Mouse (Mus musculus): ENCODE results near the gene Rfc2. TPM values are rescaled to one million over a fixed set of nuclear protein-coding genes. Genes with fewer than 3 reads are reported as not detected.

The Rfc2 gene
- polyA plus RNA-seq, 1 experiment = 35.0 TPM

- peaks cover 62% of the 10 kb centered on the region for H3K36me3 ChIP-seq (replicated peaks; ENCODE audit: low read length)
- TF ChIP-seq GATA1 (IDR thresholded peaks at IDR 0.05; ENCODE audit: borderline replicate concordance, low read length) = no peak
- TF ChIP-seq FLI1 (IDR thresholded peaks at IDR 0.05; ENCODE audit: low read length) = no peak
Observed at GRCm38 (mm10) chr5:134615380-134615779, 34.2 kb downstream of the Rfc2 start.

GRCm38 (mm10) chr5:134615780-134616179 lies 34.6 kb downstream of the Rfc2 start:
- H3K36me3 ChIP-seq (replicated peaks; ENCODE audit: low read length) = peaks cover 66% of the 10 kb centered on the region
- no peaks in the 10 kb centered on the region for H3K9me3 ChIP-seq
- TF ChIP-seq GATA1 (IDR thresholded peaks at IDR 0.05; ENCODE audit: borderline replicate concordance, low read length) (no peak), FLI1 (IDR thresholded peaks at IDR 0.05; ENCODE audit: low read length) (no peak)
- peaks cover 69% of the 10 kb centered on the region for H3K4me1 ChIP-seq
- H3K27me3 ChIP-seq (replicated peaks) = no peaks in the 10 kb centered on the region
- peak overlapping the region; percentile 89 for H3K4me3 ChIP-seq (replicated peaks)

More at GRCm38 (mm10) chr5:134615380-134615779, 34.2 kb downstream of the Rfc2 start:
- no peaks in the 10 kb centered on the region for H3K27me3 ChIP-seq (replicated peaks)
- peak overlapping the region; percentile 89 for H3K4me3 ChIP-seq (replicated peaks)
- peaks cover 66% of the 10 kb centered on the region for H3K4me1 ChIP-seq
- no peaks in the 10 kb centered on the region for H3K9me3 ChIP-seq

GRCm38 (mm10) chr5:134617071-134617470 lies 35.9 kb downstream of the Rfc2 start:
- Histone ChIP-seq H3K4me1 (peaks cover 69% of the 10 kb centered on the region), H3K4me3 (replicated peaks) (no peak overlapping the region), H3K9me3 (no peaks in the 10 kb centered on the region), H3K36me3 (replicated peaks; ENCODE audit: low read length) (peaks cover 78% of the 10 kb centered on the region), H3K27me3 (replicated peaks) (no peaks in the 10 kb centered on the region)
- TF ChIP-seq GATA1 (IDR thresholded peaks at IDR 0.05; ENCODE audit: borderline replicate concordance, low read length) (no peak), FLI1 (IDR thresholded peaks at IDR 0.05; ENCODE audit: low read length) (no peak)

- Histone ChIP-seq H3K36me3 (replicated peaks; ENCODE audit: low read length) (peaks cover 93% of the 10 kb centered on the region), H3K4me3 (replicated peaks) (no peak overlapping the region), H3K9me3 (no peaks in the 10 kb centered on the region), H3K27me3 (replicated peaks) (no peaks in the 10 kb centered on the region), H3K4me1 (peaks cover 62% of the 10 kb centered on the region)
- no peak for TF ChIP-seq FLI1 (IDR thresholded peaks at IDR 0.05; ENCODE audit: low read length)
- TF ChIP-seq GATA1 (IDR thresholded peaks at IDR 0.05; ENCODE audit: borderline replicate concordance, low read length) = no peak
Observed at GRCm38 (mm10) chr5:134620457-134620856, 39.3 kb downstream of the Rfc2 start.

DNA sequence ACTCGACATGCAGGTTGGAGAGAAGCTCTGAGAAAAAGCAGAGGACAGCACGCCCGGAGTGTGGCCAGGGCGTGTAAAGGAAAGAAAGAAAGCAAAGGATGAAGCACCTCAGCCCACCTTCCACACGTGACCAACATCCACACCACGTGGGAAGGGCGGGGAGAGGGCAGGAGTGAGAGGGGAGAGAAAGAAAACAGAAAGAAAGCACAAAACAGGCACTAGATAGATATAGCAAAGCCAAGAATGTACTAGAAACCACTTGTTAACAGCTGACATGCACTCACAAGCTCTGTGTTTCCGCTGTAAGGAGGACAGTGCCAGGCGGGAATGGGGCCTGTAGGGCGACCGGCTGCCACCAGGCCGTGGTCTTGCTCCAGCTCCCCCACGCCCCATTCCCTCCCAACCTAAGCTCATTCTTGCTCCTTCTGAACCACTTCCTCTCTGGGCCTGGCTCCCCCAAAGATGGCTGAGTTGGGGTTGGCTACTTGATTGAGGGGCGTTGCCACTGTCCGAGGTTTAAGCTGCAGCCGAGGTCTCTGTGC lies 40.0 kb downstream of the Rfc2 start:
- peaks cover 64% of the 10 kb centered on the region for H3K4me1 ChIP-seq
- no peaks in the 10 kb centered on the region for H3K27me3 ChIP-seq (replicated peaks)
- H3K4me3 ChIP-seq (replicated peaks) = no peak overlapping the region
- no peaks in the 10 kb centered on the region for H3K9me3 ChIP-seq
- peaks cover 95% of the 10 kb centered on the region for H3K36me3 ChIP-seq (replicated peaks; ENCODE audit: low read length)
- TF ChIP-seq GATA1 (IDR thresholded peaks at IDR 0.05; ENCODE audit: borderline replicate concordance, low read length) (no peak), FLI1 (IDR thresholded peaks at IDR 0.05; ENCODE audit: low read length) (no peak)

GRCm38 (mm10) chr5:134622069-134622468 lies 40.9 kb downstream of the Rfc2 start:
- no peaks in the 10 kb centered on the region for H3K9me3 ChIP-seq
- no peak overlapping the region for H3K4me3 ChIP-seq (replicated peaks)
- H3K27me3 ChIP-seq (replicated peaks) = no peaks in the 10 kb centered on the region
- H3K4me1 ChIP-seq = peaks cover 64% of the 10 kb centered on the region
- H3K36me3 ChIP-seq (replicated peaks; ENCODE audit: low read length) = peaks cover 100% of the 10 kb centered on the region
- no peak for TF ChIP-seq FLI1 (IDR thresholded peaks at IDR 0.05; ENCODE audit: low read length)
- TF ChIP-seq GATA1 (IDR thresholded peaks at IDR 0.05; ENCODE audit: borderline replicate concordance, low read length) = no peak

GRCm38 (mm10) chr5:134629508-134629907 lies 48.3 kb downstream of the Rfc2 start:
- Histone ChIP-seq H3K27me3 (replicated peaks) (no peaks in the 10 kb centered on the region), H3K4me1 (peaks cover 90% of the 10 kb centered on the region), H3K36me3 (replicated peaks; ENCODE audit: low read length) (peaks cover 86% of the 10 kb centered on the region), H3K4me3 (replicated peaks) (no peak overlapping the region), H3K9me3 (no peaks in the 10 kb centered on the region)
- TF ChIP-seq FLI1 (IDR thresholded peaks at IDR 0.05; ENCODE audit: low read length) (no peak), GATA1 (IDR thresholded peaks at IDR 0.05; ENCODE audit: borderline replicate concordance, low read length) (no peak)

GRCm38 (mm10) chr5:134630835-134631234 lies 49.7 kb downstream of the Rfc2 start:
- Histone ChIP-seq H3K4me1 (peaks cover 86% of the 10 kb centered on the region), H3K27me3 (replicated peaks) (no peaks in the 10 kb centered on the region), H3K4me3 (replicated peaks) (no peak overlapping the region), H3K9me3 (no peaks in the 10 kb centered on the region), H3K36me3 (replicated peaks; ENCODE audit: low read length) (peaks cover 84% of the 10 kb centered on the region)
- TF ChIP-seq GATA1 (IDR thresholded peaks at IDR 0.05; ENCODE audit: borderline replicate concordance, low read length) = no peak
- no peak for TF ChIP-seq FLI1 (IDR thresholded peaks at IDR 0.05; ENCODE audit: low read length)

DNA sequence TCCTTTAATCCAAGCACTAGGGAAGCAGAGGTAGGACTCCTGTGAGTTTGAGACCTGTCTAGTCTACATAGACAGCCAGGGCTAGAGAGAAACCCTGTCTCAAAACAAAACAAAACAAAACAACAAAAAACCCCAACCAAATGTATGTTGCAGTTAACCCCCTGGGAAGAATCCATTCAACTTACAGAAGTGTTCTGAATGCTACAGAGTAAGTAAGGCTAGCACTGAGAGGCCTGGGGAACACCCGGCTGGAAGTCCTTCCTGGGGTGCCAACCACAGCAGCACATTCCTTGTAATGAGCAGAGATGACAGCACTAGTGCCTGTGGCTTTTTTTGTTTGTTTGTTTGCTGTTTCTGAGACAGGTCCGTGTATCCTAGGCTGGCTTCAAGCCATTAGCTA lies 51.7 kb downstream of the Rfc2 start:
- H3K36me3 ChIP-seq (replicated peaks; ENCODE audit: low read length) = peaks cover 78% of the 10 kb centered on the region
- TF ChIP-seq GATA1 (IDR thresholded peaks at IDR 0.05; ENCODE audit: borderline replicate concordance, low read length) (no peak), FLI1 (IDR thresholded peaks at IDR 0.05; ENCODE audit: low read length) (no peak)

GRCm38 (mm10) chr5:134637820-134638367 lies 56.7 kb downstream of the Rfc2 start:
- Histone ChIP-seq H3K4me1 (peaks cover 40% of the 10 kb centered on the region), H3K4me3 (replicated peaks) (peak overlapping the region; percentile 97), H3K27me3 (replicated peaks) (no peaks in the 10 kb centered on the region), H3K36me3 (replicated peaks; ENCODE audit: low read length) (peaks cover 38% of the 10 kb centered on the region), H3K9me3 (no peaks in the 10 kb centered on the region)
- TF ChIP-seq GATA1 (IDR thresholded peaks at IDR 0.05; ENCODE audit: borderline replicate concordance, low read length) = no peak
- TF ChIP-seq FLI1 (IDR thresholded peaks at IDR 0.05; ENCODE audit: low read length) = no peak

More for the DNA sequence above, 51.7 kb downstream of the Rfc2 start:
- Histone ChIP-seq H3K4me3 (replicated peaks) (no peak overlapping the region), H3K27me3 (replicated peaks) (no peaks in the 10 kb centered on the region), H3K4me1 (peaks cover 79% of the 10 kb centered on the region), H3K9me3 (no peaks in the 10 kb centered on the region)

Measured in megakaryocyte, embryonic 14.5 days (primary cell).